Mouse (Mus musculus): Measurements from ENCODE around the gene Pou2f1. TPM values are rescaled to one million over a fixed set of nuclear protein-coding genes. Genes with fewer than 3 reads are reported as not detected.

Pou2f1 gene
- polyA plus RNA-seq, 1 experiment from 2014 or later: 20.9 TPM

DNA sequence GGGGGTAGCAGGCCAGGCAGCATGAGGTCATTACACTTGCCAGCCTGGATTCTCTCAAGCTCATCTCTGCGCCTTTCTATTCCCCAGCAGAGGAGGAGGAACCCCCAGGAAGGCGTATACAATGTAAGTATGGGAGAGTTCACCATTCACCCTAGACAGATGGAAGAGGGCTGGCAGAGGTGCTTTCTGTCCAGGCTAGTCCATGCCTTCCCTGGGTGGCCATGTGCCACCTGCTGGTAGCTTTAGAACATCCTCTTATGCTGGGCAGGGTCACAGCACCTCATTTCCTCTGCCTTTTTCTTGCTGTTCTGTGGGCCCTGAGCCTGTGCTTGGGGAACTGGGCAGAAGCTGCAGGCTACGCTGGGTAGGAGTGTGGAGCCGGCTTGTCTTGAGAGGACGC lies 144.1 kb downstream of the Pou2f1 start:
- Histone ChIP-seq H3K4me2 (ENCODE audit: low read depth, low read length) (no peak overlapping the region), H3K27ac (ENCODE audit: low read depth, low read length) (no peak overlapping the region), H3K9ac (replicated peaks; ENCODE audit: low read depth, low read length) (no peak overlapping the region), H3K4me1 (ENCODE audit: control insufficient read depth, insufficient read depth, low read length) (no peaks in the 10 kb centered on the region), H3K9me3 (ENCODE audit: control insufficient read depth, low read length) (no peaks in the 10 kb centered on the region), H3K4me3 (ENCODE audit: low read depth, low read length) (no peak overlapping the region), H3K36me3 (ENCODE audit: control insufficient read depth, insufficient read depth, low read length) (no peaks in the 10 kb centered on the region), H3K27me3 (ENCODE audit: control insufficient read depth, insufficient read depth, low read length) (no peaks in the 10 kb centered on the region)
- ATAC-seq (ENCODE audit: low read depth): no peak
- WGBS: 83% methylated on average over 5 of the region's 5 CpGs

DNA sequence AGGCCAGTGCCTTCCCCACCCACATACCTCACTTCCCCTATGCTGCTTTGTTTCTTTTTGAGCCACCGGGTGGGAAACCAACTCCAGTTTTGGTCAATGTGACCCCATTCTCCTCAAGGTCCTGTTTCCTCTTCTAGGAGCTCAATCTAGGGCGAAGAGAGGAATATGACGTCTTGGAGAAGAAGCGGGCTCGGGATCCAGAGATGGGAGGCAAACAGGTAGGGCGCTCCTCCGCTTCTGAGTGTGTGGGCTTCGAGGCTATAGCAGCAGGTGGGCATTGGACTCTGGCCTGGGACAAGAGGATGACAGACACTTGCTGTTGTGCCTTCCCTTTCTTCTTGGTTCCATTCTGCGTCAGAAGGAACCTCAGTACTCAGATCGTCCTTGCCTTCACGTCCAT lies 145.2 kb downstream of the Pou2f1 start:
- Histone ChIP-seq H3K27ac (ENCODE audit: low read depth, low read length) (no peak overlapping the region), H3K4me2 (ENCODE audit: low read depth, low read length) (no peak overlapping the region), H3K9me3 (ENCODE audit: control insufficient read depth, low read length) (no peaks in the 10 kb centered on the region), H3K9ac (replicated peaks; ENCODE audit: low read depth, low read length) (no peak overlapping the region), H3K27me3 (ENCODE audit: control insufficient read depth, insufficient read depth, low read length) (no peaks in the 10 kb centered on the region), H3K4me3 (ENCODE audit: low read depth, low read length) (no peak overlapping the region), H3K36me3 (ENCODE audit: control insufficient read depth, insufficient read depth, low read length) (no peaks in the 10 kb centered on the region), H3K4me1 (ENCODE audit: control insufficient read depth, insufficient read depth, low read length) (no peaks in the 10 kb centered on the region)
- ATAC-seq (ENCODE audit: low read depth): no peak
- WGBS: 96% methylated on average over 11 of the region's 11 CpGs

DNA sequence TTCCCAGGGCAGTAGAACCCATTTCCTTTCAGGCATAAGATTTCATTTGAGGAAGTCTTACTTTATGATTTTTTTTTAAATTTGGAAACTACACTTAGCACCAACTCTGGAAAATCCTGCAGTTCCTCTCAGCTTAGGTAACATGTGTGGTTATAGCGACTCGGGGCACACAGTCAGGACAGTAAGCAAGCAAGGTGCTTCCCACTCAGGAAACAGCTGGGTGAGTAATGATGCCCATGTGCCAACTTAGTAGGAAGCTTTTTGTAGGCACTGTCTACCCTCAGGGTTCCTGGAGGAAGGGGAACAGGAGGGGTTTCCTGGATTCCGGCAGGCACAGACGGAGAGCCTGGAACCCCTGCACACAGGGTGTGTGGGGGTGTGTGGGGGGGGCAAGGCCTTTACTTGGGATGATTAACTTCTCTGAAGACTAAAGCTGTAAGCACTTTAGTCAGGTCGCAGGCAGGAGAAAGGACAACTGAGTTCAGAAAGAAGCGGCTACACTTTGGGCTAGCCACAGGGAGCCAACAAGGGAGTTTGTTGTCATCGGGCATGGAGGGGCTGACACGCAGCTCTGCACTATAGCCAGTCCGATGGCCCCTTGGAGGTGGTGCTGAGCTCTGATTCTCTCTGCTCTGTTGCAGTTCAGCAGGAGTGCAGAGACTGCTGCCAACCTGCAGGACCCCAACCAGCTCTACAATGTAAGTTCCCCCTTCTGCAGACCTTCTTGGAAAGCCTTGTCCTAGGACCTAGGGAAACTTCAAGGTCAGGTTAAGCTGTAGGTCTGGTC lies 146.5 kb downstream of the Pou2f1 start:
- WGBS: 57% methylated on average over 9 of the region's 9 CpGs
- H3K4me2 ChIP-seq (ENCODE audit: low read depth, low read length): no peak overlapping the region
- H3K9ac ChIP-seq (replicated peaks; ENCODE audit: low read depth, low read length): no peak overlapping the region
- H3K9me3 ChIP-seq (ENCODE audit: control insufficient read depth, low read length): no peaks in the 10 kb centered on the region
- no peak overlapping the region for H3K4me3 ChIP-seq (ENCODE audit: low read depth, low read length)
- ATAC-seq (ENCODE audit: low read depth): no peak
- H3K4me1 ChIP-seq (ENCODE audit: control insufficient read depth, insufficient read depth, low read length): no peaks in the 10 kb centered on the region
- H3K27ac ChIP-seq (ENCODE audit: low read depth, low read length): no peak overlapping the region
- H3K36me3 ChIP-seq (ENCODE audit: control insufficient read depth, insufficient read depth, low read length): no peaks in the 10 kb centered on the region
- H3K27me3 ChIP-seq (ENCODE audit: control insufficient read depth, insufficient read depth, low read length): no peaks in the 10 kb centered on the region; the same call in 1 of the 2 replicates

DNA sequence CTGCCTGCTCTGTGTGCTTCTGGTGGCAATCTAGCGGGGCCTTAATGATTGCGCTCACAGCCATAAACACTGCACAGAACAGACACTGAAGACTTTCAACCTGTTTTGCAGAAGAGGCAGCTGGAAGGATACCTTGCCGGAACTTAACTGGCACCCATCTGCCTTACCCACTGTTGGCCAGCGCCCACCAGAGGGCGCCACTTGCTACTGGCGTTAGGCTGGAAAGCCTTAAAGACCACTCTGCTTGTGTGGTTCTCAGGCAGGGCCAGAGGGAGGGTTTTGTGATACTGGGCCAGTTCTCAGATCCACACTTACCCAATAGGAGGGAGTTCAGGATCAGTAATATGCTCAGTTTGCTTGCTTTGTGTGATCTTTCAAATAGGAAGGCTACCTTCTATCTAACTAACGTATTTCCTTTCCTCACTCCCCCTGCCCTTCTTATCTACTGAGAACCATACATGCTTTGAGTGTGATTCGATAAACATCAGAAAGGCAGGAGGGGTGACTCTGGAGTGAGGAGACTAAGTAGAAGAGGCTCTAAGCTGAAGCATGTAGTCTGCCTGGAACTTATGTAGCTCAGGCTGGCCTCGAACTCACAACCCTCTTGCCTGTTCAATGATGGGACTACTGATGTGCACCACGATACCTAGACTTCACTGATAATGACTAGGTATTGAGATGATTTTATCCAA lies 148.6 kb downstream of the Pou2f1 start:
- no peak overlapping the region for H3K4me2 ChIP-seq (ENCODE audit: low read depth, low read length)
- no peak overlapping the region for H3K9ac ChIP-seq (replicated peaks; ENCODE audit: low read depth, low read length)
- ATAC-seq (ENCODE audit: low read depth): no peak
- H3K27ac ChIP-seq (ENCODE audit: low read depth, low read length): no peak overlapping the region
- no peaks in the 10 kb centered on the region for H3K9me3 ChIP-seq (ENCODE audit: control insufficient read depth, low read length)
- no peaks in the 10 kb centered on the region; the same call in 1 of the 2 replicates for H3K27me3 ChIP-seq (ENCODE audit: control insufficient read depth, insufficient read depth, low read length)
- H3K4me3 ChIP-seq (ENCODE audit: low read depth, low read length): no peak overlapping the region
- 59% methylated on average over 10 of the region's 10 CpGs for WGBS
- H3K36me3 ChIP-seq (ENCODE audit: control insufficient read depth, insufficient read depth, low read length): no peaks in the 10 kb centered on the region
- no peaks in the 10 kb centered on the region for H3K4me1 ChIP-seq (ENCODE audit: control insufficient read depth, insufficient read depth, low read length)

DNA sequence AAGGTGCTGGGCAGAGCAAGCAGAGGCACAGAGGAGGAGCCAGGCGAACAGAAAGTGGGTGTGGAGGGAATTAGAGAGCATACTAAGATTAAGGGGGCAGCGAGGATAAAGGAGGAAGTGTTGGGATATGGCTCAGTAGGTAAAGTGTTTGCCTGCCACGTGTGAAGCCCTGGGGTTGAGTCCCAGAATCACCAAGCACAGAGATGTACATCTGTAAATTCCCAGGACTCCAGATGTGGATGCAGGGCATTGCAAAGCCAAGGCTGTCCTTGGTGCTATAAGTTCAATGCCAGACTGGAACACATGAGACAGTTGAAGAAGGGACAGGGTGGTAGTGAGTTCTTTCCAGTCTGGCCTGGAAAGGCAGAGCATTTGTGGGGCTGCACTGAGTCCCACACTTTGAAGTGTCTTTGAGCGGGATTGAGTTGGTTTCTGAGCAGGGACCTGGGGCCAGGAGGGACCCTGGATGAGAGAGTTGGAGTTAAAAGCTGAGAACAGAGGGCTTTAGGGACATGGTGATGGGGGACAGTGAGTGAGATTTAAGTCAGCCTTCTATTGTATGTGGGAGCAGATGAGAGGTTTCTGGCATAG lies 149.3 kb downstream of the Pou2f1 start:
- H3K9ac ChIP-seq (replicated peaks; ENCODE audit: low read depth, low read length): no peak overlapping the region
- H3K4me1 ChIP-seq (ENCODE audit: control insufficient read depth, insufficient read depth, low read length): no peaks in the 10 kb centered on the region
- ATAC-seq (ENCODE audit: low read depth): no peak
- H3K27me3 ChIP-seq (ENCODE audit: control insufficient read depth, insufficient read depth, low read length): no peaks in the 10 kb centered on the region; the same call in 1 of the 2 replicates
- 60% methylated on average over 4 of the region's 4 CpGs for WGBS
- no peaks in the 10 kb centered on the region for H3K36me3 ChIP-seq (ENCODE audit: control insufficient read depth, insufficient read depth, low read length)
- no peak overlapping the region for H3K27ac ChIP-seq (ENCODE audit: low read depth, low read length)
- no peaks in the 10 kb centered on the region for H3K9me3 ChIP-seq (ENCODE audit: control insufficient read depth, low read length)
- no peak overlapping the region for H3K4me2 ChIP-seq (ENCODE audit: low read depth, low read length)
- no peak overlapping the region for H3K4me3 ChIP-seq (ENCODE audit: low read depth, low read length)

DNA sequence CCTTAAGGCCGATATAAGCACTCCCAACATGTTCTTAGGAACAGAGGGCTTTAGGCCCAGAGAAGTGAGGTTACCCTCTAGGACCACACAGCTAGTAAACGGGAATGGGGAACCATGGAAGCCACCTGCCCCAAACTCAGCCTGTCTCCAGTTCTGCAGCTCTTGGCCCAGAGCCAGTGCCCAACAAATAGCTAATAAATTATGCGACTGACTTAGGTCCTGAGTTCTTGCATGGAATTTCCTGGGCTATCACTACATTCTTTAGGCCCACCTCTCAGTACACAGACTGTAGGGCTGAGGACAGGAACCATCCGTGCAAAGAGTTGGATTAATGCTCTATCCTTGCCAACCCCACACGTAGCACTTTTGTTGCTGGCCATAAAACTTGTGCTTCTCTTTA lies 150.3 kb downstream of the Pou2f1 start:
- no peaks in the 10 kb centered on the region for H3K4me1 ChIP-seq (ENCODE audit: control insufficient read depth, insufficient read depth, low read length)
- 39% methylated on average over 5 of the region's 5 CpGs for WGBS
- ATAC-seq (ENCODE audit: low read depth): no peak

DNA sequence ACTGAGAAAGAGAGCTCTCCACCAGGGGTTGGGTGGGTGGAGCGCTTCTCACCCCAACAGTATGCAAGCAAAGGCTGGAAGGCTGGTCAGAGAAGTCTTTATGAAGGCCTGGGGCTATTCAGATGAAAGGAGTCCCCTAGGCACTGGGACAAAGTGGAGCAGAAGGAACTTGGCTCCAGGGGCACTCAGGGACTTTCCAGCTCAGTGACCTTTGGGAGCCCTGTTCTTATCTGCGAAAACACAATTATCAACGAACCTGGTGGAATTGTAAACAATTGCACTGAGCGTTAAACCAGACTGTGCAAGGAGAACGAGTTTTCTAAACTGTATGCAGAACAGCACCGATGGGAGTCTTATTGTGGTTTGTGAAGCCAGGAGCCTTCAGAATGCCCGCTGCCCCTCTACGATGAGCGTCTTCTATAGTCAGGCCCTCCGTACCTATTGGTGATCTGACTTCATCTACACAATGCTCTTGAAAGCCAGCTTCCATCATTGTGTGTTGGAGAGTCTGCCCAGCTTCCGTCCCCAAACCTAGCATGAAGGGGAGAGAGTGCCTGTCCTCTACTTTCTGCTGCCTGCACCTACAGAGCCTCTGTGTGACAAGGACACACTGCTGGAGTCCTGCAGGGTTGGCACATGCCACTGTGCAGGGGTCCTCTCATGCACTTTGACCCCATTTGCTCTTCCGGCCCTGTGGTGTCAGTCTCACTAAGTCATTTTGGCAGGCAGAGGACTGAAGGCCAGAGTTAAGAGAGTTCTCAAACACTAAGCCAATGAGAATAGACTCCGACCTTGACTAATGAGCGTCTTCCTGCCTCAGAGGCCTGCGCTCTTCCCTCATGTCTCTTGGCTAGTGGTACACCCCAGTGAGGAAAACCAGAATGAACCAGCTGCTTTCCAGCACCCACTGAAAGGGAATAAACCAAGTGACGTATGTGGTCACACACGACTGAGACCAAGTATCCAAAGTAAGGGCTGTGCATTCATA lies 152.7 kb downstream of the Pou2f1 start:
- peaks cover 2% of the 10 kb centered on the region; the same call in 1 of the 2 replicates for H3K4me1 ChIP-seq (ENCODE audit: control insufficient read depth, insufficient read depth, low read length)
- H3K9me3 ChIP-seq (ENCODE audit: control insufficient read depth, low read length): no peaks in the 10 kb centered on the region
- no peak overlapping the region for H3K4me2 ChIP-seq (ENCODE audit: low read depth, low read length)
- H3K27ac ChIP-seq (ENCODE audit: low read depth, low read length): no peak overlapping the region
- WGBS: 87% methylated on average over 17 of the region's 17 CpGs
- peaks cover 3% of the 10 kb centered on the region; the same call in 1 of the 2 replicates for H3K27me3 ChIP-seq (ENCODE audit: control insufficient read depth, insufficient read depth, low read length)
- H3K9ac ChIP-seq (replicated peaks; ENCODE audit: low read depth, low read length): no peak overlapping the region
- no peaks in the 10 kb centered on the region for H3K36me3 ChIP-seq (ENCODE audit: control insufficient read depth, insufficient read depth, low read length)
- ATAC-seq (ENCODE audit: low read depth): no peak
- H3K4me3 ChIP-seq (ENCODE audit: low read depth, low read length): no peak overlapping the region

More for the DNA sequence above, 150.3 kb downstream of the Pou2f1 start:
- Histone ChIP-seq H3K27me3 (ENCODE audit: control insufficient read depth, insufficient read depth, low read length) (no peaks in the 10 kb centered on the region; the same call in 1 of the 2 replicates), H3K27ac (ENCODE audit: low read depth, low read length) (no peak overlapping the region), H3K4me2 (ENCODE audit: low read depth, low read length) (no peak overlapping the region), H3K4me3 (ENCODE audit: low read depth, low read length) (no peak overlapping the region), H3K9me3 (ENCODE audit: control insufficient read depth, low read length) (no peaks in the 10 kb centered on the region), H3K36me3 (ENCODE audit: control insufficient read depth, insufficient read depth, low read length) (no peaks in the 10 kb centered on the region), H3K9ac (replicated peaks; ENCODE audit: low read depth, low read length) (no peak overlapping the region)

DNA sequence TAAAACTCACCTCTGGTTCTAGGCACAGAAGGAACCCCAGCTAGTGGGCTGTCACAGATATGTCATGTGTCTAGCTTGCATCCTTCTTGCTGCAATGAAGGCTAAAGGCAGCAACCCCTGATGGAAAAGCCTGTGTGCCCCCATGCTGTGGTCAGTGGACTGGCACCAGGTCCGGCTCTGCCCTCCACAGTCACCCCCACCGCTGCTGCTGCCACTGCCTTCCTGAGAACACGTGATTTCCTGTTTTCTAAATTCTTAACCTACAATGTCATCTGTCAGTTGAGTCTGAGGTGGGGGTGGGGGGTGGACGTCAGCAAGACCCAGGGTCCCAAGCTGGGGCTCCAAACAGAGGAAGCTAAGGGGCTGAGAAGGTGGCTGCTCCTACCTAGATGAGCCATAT lies 153.6 kb downstream of the Pou2f1 start:
- no peak overlapping the region for H3K9ac ChIP-seq (replicated peaks; ENCODE audit: low read depth, low read length)
- no peaks in the 10 kb centered on the region for H3K36me3 ChIP-seq (ENCODE audit: control insufficient read depth, insufficient read depth, low read length)
- H3K27ac ChIP-seq (ENCODE audit: low read depth, low read length): no peak overlapping the region
- H3K9me3 ChIP-seq (ENCODE audit: control insufficient read depth, low read length): no peaks in the 10 kb centered on the region
- 95% methylated on average over 4 of the region's 4 CpGs for WGBS
- peaks cover 7% of the 10 kb centered on the region for H3K27me3 ChIP-seq (ENCODE audit: control insufficient read depth, insufficient read depth, low read length)
- H3K4me1 ChIP-seq (ENCODE audit: control insufficient read depth, insufficient read depth, low read length): peaks cover 6% of the 10 kb centered on the region; the same call in 1 of the 2 replicates
- ATAC-seq (ENCODE audit: low read depth): no peak
- no peak overlapping the region for H3K4me3 ChIP-seq (ENCODE audit: low read depth, low read length)
- no peak overlapping the region for H3K4me2 ChIP-seq (ENCODE audit: low read depth, low read length)

Data from neural tube, embryonic 14.5 days (tissue).